Mouse (Mus musculus) midbrain, embryonic 16.5 days (tissue): ENCODE results near the gene Txnl4b. TPM values are rescaled to one million over a fixed set of nuclear protein-coding genes. Genes with fewer than 3 reads are reported as not detected.
A peak's percentile ranks its signal among the peaks of the same experiment; 100 is the strongest.

Experiments
- ATAC-seq: fragments of 200-750 bp; cut with Nextera tagmentation; 2 replicates; pipeline ENCODE4 v1.8.0; 2017; ENCODE audit warnings: moderate TSS enrichment
- H3K27ac ChIP-seq: fragments of 300-500 bp; sonication (generic); 2 replicates; pipeline ENCODE4 v1.5.1; 2014; ENCODE audit warnings: mild to moderate bottlenecking, low read length, mixed read lengths
- H3K27me3 ChIP-seq: fragments of 300-500 bp; sonication (generic); 2 replicates; pipeline ENCODE4 v1.6.1; 2014; ENCODE audit warnings: low read depth, low read length, mixed read lengths; ENCODE audit not compliant: control insufficient read depth, insufficient read depth
- H3K36me3 ChIP-seq: fragments of 300-500 bp; sonication (generic); 2 replicates; pipeline ENCODE4 v1.6.1; 2014; ENCODE audit warnings: mild to moderate bottlenecking, low read length, moderate library complexity, mixed read lengths; ENCODE audit not compliant: control insufficient read depth, insufficient read depth
- H3K4me1 ChIP-seq: fragments of 300-500 bp; sonication (generic); 2 replicates; pipeline ENCODE4 v1.6.1; 2014; ENCODE audit warnings: mild to moderate bottlenecking, low read length, mixed read lengths; ENCODE audit not compliant: control insufficient read depth, insufficient read depth
- H3K4me2 ChIP-seq: fragments of 300-500 bp; sonication (generic); 2 replicates; pipeline ENCODE4 v1.6.1; 2014; ENCODE audit warnings: mild to moderate bottlenecking, low read length, mixed read lengths
- H3K4me3 ChIP-seq: fragments of 300-500 bp; sonication (generic); 2 replicates; pipeline ENCODE4 v1.5.1; 2014; ENCODE audit warnings: low read depth, mild to moderate bottlenecking, low read length, moderate library complexity, mixed read lengths
- H3K9ac ChIP-seq: fragments of 300-500 bp; sonication (generic); 2 replicates; pipeline ENCODE4 v1.6.1; 2014; ENCODE audit warnings: low read depth, low read length, mixed read lengths
- H3K9me3 ChIP-seq: fragments of 300-500 bp; sonication (generic); replicated peaks from 2 replicates; pipeline ENCODE4 v1.6.1; 2014; ENCODE audit warnings: mild to moderate bottlenecking, low read length, mixed read lengths; ENCODE audit not compliant: control insufficient read depth, poor library complexity, severe bottlenecking
- WGBS: fragments of 180-500 bp; shearing (Covaris S2); extraction: QIAGEN DNeasy Blood & Tissue Kit; methylation state at CpG from one replicate; pipeline ENCODE4 v1.1.7; 2014; 5-methylcytosine and 5-hydroxymethylcytosine counted together
- polyA plus RNA-seq: library from polyadenylated mRNA; unstranded; fragments of >200 nt; fragmentation: Nextera tagmentation; extraction: Ambion mirVana; gene quantifications from 2 replicates; pipeline ENCODE4 v1.2.1, GENCODE M21; 2015

The Txnl4b gene
- polyA plus RNA-seq, 1 experiment from 2014 or later = 28.9 TPM

GRCm38 (mm10) chr8:109563881-109564280, 1.8 kb upstream of the Txnl4b start:
- H3K9ac ChIP-seq = no peak overlapping the region
- no peak overlapping the region for H3K4me2 ChIP-seq
- H3K9me3 ChIP-seq = no peaks in the 10 kb centered on the region
- WGBS = 73% methylated on average over 2 of the region's 2 CpGs
- ATAC-seq = no peak
- H3K4me1 ChIP-seq = peaks cover 15% of the 10 kb centered on the region
- H3K4me3 ChIP-seq = no peak overlapping the region
- no peaks in the 10 kb centered on the region for H3K27me3 ChIP-seq
- no peak overlapping the region for H3K27ac ChIP-seq
- peaks cover 28% of the 10 kb centered on the region for H3K36me3 ChIP-seq

DNA sequence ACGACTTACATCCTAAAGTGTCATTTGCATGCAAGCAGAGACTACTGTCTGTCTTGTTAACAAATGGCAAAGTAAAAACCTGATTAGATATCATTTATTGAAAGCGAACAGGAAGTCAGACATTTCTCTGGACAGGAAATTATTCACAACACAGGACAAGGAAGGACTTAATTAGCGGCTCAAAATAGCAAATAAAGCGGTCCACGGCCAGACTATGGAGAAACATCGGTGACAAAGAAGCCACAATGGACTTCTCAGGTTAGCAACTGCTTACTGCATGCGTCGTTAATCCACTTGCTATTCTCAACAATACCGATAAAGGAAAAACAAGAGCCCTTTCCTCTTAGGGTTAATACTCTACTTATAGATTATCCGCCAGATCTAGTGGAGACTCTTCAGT, 926 bp upstream of the Txnl4b start:
- no peak for ATAC-seq
- Histone ChIP-seq H3K4me1 (peaks cover 15% of the 10 kb centered on the region), H3K9me3 (no peaks in the 10 kb centered on the region), H3K4me2 (peak overlapping the region; percentile 91), H3K27ac (peak overlapping the region; percentile 87), H3K27me3 (no peaks in the 10 kb centered on the region), H3K4me3 (peak overlapping the region; percentile 73), H3K9ac (peak overlapping the region; percentile 81), H3K36me3 (peaks cover 19% of the 10 kb centered on the region)
- WGBS = 5% methylated on average over 10 of the region's 10 CpGs

DNA sequence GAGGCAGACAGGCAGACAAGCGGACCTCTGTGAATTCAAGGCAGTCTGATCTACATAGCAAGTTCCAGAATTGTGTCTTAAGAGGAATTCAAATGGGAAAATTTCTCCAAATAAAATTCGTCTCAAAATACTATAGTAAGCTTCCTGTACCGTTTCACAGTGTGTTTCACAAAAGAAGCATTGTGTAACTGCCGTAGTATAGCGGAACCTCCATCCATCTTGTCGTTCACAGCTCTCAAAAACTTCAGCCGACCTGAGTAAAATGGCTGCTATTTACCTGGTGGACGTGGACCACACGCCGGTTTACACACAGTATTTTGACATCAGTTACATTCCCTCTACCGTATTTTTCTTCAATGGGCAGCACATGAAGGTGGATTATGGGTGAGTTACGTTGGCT, 5.4 kb downstream of the Txnl4b start:
- no peak for ATAC-seq
- no peaks in the 10 kb centered on the region; the same call in none of the 2 replicates for H3K36me3 ChIP-seq
- 94% methylated on average over 12 of the region's 12 CpGs for WGBS
- H3K27ac ChIP-seq = no peak overlapping the region
- no peak overlapping the region for H3K4me2 ChIP-seq
- no peaks in the 10 kb centered on the region for H3K27me3 ChIP-seq
- no peak overlapping the region for H3K9ac ChIP-seq
- no peak overlapping the region for H3K4me3 ChIP-seq
- no peaks in the 10 kb centered on the region for H3K9me3 ChIP-seq
- peaks cover 5% of the 10 kb centered on the region; the same call in 1 of the 2 replicates for H3K4me1 ChIP-seq

GRCm38 (mm10) chr8:109576311-109576710, 10.6 kb downstream of the Txnl4b start:
- no peak for ATAC-seq
- Histone ChIP-seq H3K4me3 (no peak overlapping the region), H3K4me2 (no peak overlapping the region), H3K27me3 (no peaks in the 10 kb centered on the region), H3K4me1 (no peaks in the 10 kb centered on the region), H3K36me3 (no peaks in the 10 kb centered on the region), H3K9ac (no peak overlapping the region), H3K9me3 (no peaks in the 10 kb centered on the region), H3K27ac (no peak overlapping the region)
- WGBS = 74% methylated on average over 4 of the region's 4 CpGs

GRCm38 (mm10) chr8:109578900-109579301, 13.2 kb downstream of the Txnl4b start, which contains the start of gene Hp:
Gene Hp (minus strand): TSS chr8:109579172.
- no peak for ATAC-seq
- H3K4me3 ChIP-seq = no peak within 1 kb of the TSS
- H3K9ac ChIP-seq = no peak within 1 kb of the TSS
- no peaks in the 10 kb centered on the region for H3K27me3 ChIP-seq
- H3K9me3 ChIP-seq = no peaks in the 10 kb centered on the region
- 70% methylated on average over 8 of the region's 8 CpGs for WGBS
- H3K4me2 ChIP-seq = no peak within 1 kb of the TSS
- no peaks in the 10 kb centered on the region for H3K36me3 ChIP-seq
- no peaks in the 10 kb centered on the region for H3K4me1 ChIP-seq
- no peak within 1 kb of the TSS for H3K27ac ChIP-seq

DNA sequence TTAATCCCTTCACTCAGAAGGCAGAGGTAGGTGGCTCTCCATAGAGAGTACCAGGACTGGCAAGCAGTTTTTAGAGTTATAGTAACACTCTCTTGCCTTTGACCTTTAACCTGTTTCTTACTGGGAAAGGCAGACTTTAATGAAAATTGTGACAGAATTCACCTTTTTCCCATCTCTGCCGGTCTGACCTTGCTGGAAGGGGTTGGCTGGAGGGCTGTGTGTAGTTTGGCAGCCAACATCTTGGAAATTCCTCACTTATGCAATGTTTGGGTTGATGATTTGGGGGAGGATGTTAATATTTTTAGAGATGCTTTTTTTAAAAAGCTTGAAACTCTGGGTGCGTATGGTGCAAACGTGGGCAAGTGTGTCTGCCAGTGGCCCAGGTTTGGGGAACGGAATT, 18.6 kb downstream of the Txnl4b start:
- no peak overlapping the region for H3K9ac ChIP-seq
- ATAC-seq = no peak
- H3K27me3 ChIP-seq = no peaks in the 10 kb centered on the region
- WGBS = 88% methylated on average over 4 of the region's 4 CpGs
- no peaks in the 10 kb centered on the region for H3K4me1 ChIP-seq
- H3K36me3 ChIP-seq = no peaks in the 10 kb centered on the region
- H3K4me3 ChIP-seq = no peak overlapping the region
- no peak overlapping the region for H3K27ac ChIP-seq
- no peak overlapping the region for H3K4me2 ChIP-seq
- no peaks in the 10 kb centered on the region for H3K9me3 ChIP-seq

DNA sequence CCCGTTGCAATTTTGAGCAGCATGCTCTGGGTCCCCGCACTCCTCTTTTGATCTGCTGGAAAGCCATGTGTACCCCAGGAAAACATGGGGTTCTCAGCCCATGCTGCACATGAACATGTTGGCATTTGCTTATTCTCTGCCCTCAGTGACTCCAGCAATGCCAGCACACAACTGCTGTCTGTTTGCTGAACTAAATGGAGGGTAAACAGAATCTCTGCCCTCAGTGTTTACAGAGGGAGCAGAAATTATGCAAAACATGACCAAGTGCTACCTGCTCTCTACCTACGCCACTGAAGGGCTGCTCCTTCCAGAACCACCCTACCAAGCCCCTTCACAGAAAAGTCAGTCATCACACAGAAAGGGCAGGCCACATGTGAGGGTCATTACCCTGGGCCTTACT, 19.1 kb downstream of the Txnl4b start:
- H3K36me3 ChIP-seq = no peaks in the 10 kb centered on the region
- no peak overlapping the region for H3K9ac ChIP-seq
- no peaks in the 10 kb centered on the region for H3K4me1 ChIP-seq
- H3K27ac ChIP-seq = no peak overlapping the region
- no peaks in the 10 kb centered on the region for H3K9me3 ChIP-seq
- H3K27me3 ChIP-seq = no peaks in the 10 kb centered on the region
- H3K4me2 ChIP-seq = no peak overlapping the region
- no peak for ATAC-seq
- WGBS = 86% methylated on average over 3 of the region's 3 CpGs
- no peak overlapping the region for H3K4me3 ChIP-seq

- H3K36me3 ChIP-seq = no peaks in the 10 kb centered on the region
- ATAC-seq = no peak
- no peak overlapping the region for H3K4me3 ChIP-seq
- no peak overlapping the region for H3K27ac ChIP-seq
- no peak overlapping the region for H3K9ac ChIP-seq
- no peaks in the 10 kb centered on the region for H3K9me3 ChIP-seq
- H3K4me2 ChIP-seq = no peak overlapping the region
- H3K4me1 ChIP-seq = no peaks in the 10 kb centered on the region
- no peaks in the 10 kb centered on the region for H3K27me3 ChIP-seq
Measured at GRCm38 (mm10) chr8:109585652-109586051, 20.0 kb downstream of the Txnl4b start.

DNA sequence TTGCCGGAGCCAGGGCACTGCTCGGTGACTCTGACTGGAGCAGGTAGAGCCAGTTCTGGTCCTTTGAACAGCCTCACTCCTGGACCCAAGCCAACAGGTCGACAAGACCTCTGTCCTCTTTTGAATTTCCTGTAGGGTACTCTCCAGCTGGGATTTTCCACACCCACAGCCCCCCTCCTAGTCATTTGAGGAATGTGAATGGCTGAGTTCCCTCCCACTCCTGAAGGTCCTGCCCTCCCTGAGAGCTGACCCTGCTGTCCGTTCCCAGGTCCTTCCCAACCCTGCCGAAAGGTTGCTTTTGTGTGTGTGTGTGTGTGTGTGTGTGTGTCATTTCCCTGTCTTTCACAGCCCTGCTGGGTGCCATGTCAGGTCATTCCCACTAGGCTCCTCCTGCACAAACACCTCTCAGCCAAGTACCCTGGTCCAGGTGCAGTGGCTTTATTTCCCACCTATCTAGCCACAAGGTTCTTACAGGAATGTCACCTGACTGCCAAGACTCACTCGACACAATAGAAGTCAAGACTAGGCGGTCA, 21.3 kb downstream of the Txnl4b start:
- no peak overlapping the region for H3K9ac ChIP-seq
- no peak overlapping the region for H3K4me2 ChIP-seq
- H3K9me3 ChIP-seq = no peaks in the 10 kb centered on the region
- no peaks in the 10 kb centered on the region for H3K36me3 ChIP-seq
- no peaks in the 10 kb centered on the region for H3K27me3 ChIP-seq
- H3K27ac ChIP-seq = no peak overlapping the region
- H3K4me1 ChIP-seq = no peaks in the 10 kb centered on the region
- ATAC-seq = no peak
- 79% methylated on average over 7 of the region's 7 CpGs for WGBS
- H3K4me3 ChIP-seq = no peak overlapping the region
